Mouse (Mus musculus): ENCODE measurements around the gene Myh14.

The Myh14 gene

DNA sequence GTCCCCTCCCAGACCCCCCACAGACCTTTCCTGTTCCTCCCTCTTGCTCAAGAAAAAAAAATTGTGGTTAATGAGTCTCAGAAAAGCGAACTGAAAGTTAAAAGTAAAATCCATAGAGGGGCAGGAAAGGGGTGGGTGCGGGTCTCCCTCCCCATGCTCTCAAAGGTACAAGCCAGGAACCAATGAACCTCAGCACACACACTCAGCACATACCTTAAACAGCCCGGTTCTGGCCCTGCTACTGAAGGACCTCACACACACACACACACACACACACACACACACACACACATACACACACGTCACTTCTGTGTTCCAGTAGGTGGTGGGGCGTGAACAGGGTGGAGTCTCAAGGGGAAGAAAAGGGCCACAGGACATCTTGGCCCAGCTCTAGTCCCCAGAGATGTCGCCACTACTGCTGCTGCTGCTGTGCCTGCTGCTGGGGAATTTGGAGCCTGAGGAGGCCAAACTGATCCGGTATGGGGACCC is 98.4 kb downstream of the Myh14 start, which contains the start of gene Napsa:
Gene Napsa, plus strand, starts transcription at position 168 of the 489 bp plus-strand sequence.
- DNase-seq = no peak

GRCm38 (mm10) chr7:44571811-44572210 is 98.8 kb downstream of the Myh14 start:
- no peak for DNase-seq

DNA sequence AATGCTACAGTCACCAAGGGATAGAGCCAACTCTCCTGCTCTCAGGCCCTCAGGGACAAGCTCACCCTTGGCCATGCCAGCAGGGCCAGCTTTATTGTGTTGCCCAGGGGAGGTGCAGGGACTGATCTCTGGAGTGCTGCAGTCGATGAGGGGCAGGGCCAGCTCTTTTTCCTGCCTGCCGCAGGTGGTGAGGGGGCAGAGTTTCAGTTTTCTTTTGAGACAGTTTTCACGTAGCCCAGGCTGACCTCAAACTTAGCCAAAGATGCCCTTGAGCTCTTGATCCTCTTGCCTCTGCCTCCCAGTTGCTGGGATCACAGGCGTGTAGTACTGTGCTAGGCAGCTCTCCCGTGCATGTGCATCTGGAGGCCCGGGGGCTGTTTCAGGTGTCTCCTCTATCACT is 99.7 kb downstream of the Myh14 start:
- no peak for DNase-seq

DNA sequence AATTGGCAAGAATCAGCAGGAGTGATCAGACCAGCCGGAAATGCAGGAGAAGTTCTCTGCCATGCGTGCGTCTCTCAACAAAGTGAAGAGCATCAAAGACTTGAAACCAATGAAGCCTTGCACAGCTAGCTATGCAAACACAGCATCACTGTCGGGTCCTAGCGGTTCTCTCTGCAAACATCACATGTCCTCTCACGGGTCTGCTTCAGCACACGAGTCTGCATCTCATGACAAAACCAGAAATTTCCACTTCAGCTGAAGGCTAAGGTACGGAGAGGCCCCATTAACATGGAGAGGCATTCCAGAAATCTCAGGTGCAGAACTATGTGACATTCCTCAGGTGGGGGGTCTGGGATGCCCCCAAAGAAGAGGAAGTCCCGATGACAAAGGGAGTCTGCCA is 101.8 kb downstream of the Myh14 start:
- DNase-seq = no peak

- no peak for DNase-seq
Measured at GRCm38 (mm10) chr7:44565414-44565813, 105.2 kb downstream of the Myh14 start.

- DNase-seq = no peak
Measured at GRCm38 (mm10) chr7:44564486-44564885, 106.2 kb downstream of the Myh14 start.

GRCm38 (mm10) chr7:44563284-44563683 is 107.4 kb downstream of the Myh14 start:
- DNase-seq = no peak

DNA sequence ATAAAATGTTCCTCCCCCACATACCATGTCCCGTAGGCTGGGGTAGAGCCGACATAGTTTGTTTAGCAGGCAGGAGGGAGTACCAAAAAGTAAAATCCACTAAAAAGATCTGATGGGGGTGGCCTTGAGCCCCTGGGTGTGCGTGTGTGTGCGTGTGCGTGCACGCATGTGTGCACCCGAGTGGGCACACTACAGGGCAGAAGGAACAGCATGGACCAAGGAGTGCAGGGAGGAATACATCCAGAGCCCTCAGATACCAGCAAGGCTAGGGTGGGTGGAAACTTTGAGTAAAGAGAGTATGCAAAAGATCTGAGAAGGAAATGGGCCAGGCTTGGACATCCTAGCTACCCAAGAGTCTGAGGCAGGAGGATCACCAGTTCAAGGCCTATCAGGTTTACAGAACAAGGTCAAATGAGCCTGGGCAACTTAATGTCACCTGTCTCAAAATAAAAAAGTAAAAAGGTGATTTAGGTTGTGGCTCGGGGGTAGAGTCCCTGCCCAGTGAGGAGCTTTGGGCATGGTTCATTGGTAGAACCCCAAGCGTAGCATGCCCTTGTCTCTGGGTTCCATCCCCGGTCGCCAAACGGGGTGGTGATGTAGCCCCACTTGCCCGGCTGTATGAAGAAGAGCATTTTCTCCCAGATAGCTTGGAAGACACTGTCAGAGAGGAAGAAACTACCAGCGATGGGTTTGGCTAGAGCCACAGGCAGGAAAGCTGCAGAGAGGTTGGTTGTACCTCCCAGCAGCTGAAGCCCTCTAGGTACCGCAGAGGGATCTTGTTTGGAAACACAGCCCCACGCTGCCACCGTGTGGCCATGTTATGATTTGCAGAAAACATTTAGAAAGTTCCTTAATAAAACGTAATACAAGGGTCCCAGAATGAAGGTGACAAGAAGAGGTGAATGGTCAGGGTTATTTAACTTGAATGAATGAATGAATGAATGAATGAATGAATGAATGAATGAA is 109.9 kb downstream of the Myh14 start:
- peak; percentile 80 to 87 for DNase-seq

DNA sequence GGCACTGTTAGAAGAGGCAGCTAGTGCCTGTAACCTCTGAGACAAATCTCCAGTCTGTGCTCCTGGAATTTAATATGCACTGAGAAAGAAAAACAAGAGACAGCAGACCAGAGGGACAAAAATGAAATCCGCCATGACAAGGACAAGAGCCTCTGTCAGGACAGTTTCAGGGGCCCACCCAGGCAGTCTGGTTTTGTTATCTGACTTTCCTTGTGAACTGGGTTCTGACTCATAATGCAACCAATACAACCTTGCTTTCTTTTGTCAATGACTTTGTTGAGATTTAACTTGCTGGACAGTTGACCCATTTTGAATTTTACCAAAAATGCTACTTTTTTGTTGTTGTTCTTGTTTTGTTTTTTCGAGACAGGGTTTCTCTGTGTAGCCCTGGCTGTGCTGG is 113.0 kb downstream of the Myh14 start:
- no peak for DNase-seq

All from cerebellum, adult 18-20 months (tissue).